Mouse (Mus musculus): Measurements from ENCODE around the gene Ncdn.

Ncdn gene

GRCm38 (mm10) chr4:126753268-126754230 is at the start of gene Ncdn, which contains the start of gene AU040320:
Gene Ncdn, minus strand, starts transcription at chr4:126753438.
Gene AU040320, plus strand, starts transcription at chr4:126753544.
- peak; percentile 97 for DNase-seq

- no peak for DNase-seq
Observed at GRCm38 (mm10) chr4:126802174-126802573, 48.9 kb upstream of the Ncdn start.

GRCm38 (mm10) chr4:126792341-126793102 is 39.3 kb upstream of the Ncdn start:
- no peak for DNase-seq

- DNase-seq = no peak
Observed at GRCm38 (mm10) chr4:126782996-126783395, 29.8 kb upstream of the Ncdn start.

DNA sequence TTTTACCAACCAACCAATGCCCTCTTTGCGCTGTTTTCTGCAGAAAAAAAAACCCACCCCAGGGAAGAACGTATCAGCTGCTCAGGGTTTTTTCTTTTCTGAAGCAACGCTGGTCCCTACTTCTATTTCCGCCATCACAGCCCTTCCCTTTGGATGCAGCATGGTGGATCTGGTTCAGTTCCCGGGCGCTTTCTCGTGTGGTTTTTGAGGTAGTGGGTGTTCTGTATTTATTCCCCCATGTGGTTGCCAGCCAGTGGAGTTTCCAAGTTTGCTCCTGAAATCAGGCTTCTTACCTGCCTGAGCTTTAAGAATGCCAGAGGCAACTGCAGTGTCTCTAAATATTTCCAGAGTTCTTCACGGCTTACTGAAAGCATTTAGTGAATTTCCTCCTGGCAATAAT is 29.3 kb upstream of the Ncdn start:
- DNase-seq = no peak

DNA sequence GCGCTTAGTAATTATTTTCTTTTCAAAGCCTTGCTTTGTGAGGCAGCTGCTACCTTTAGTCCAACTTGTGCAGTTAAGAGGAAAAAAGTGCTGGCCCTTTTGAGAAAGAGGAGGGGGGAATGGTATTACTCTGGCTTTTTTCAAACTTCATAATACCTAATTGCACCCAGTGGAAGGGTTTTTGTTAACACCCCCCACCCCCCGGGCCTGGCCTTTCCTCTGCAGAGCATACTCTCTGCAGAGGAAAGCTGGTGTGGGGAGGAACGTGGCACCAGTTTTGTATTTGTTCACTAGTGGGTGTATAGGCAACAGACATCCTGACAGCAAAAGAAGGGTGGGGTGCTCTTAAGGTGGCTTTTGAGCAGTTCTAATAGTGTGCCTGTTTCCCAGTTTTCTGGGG is 28.6 kb upstream of the Ncdn start:
- no peak for DNase-seq

GRCm38 (mm10) chr4:126779826-126780775 is 26.9 kb upstream of the Ncdn start:
- no peak for DNase-seq

DNA sequence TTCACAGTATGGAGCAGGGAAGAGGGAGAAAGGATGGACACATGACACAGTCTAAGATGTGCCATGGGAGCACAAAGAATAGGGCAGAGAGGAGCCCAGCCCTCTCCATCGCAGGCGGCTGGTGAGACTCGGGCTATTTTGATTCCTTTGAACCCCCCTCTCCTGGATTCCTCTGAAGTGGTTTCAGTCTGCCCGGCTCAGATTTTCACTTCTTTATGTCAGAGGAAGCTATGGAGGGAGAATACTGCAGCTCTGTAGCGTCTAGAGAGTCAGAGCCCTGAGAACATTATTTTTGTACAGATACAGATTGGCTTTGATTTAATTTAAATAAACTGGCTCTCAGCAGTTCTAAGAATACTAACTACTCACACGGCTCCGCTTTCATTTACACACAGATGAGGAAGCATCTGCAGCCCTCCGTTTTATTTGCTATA is 25.9 kb upstream of the Ncdn start:
- no peak for DNase-seq

DNA sequence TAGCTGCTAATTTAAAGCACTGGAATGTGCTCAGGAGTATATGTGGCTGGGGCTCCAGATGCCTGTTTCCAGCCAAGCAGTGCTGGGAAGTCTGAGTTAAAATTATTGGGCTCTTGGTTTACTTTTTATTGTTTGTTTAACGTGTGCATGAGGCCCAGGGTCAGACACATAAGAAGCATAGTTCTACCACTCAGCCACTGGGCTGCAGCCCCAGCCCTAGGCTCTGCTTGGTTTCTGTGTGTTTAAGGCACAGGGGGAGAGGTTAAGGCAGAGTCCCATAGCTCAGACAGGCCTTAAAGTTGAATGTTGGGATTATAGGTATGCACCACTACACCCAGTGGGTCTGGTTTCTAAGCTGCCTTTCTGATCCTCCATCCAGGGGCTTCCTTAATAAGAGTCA is 21.9 kb upstream of the Ncdn start:
- no peak for DNase-seq

DNA sequence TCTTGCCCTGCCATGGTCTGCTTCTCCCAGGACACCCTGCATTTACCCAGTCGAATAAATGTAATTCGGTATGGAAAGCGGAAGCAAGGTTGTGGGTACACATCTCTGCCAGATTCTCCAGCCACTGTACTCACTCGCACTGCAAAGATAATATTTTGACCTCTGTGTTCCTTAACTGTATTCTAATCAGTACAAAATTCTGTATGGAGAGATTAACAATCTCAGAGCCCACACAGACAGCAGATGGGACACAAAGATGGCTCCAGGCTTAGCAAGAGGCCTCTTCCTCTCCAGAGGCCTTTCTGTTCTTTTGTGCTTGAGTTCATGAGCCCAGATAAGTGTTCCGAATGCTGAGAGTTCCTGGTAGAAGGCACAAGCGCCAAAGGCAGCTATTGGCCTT is 20.6 kb upstream of the Ncdn start:
- DNase-seq = no peak

DNA sequence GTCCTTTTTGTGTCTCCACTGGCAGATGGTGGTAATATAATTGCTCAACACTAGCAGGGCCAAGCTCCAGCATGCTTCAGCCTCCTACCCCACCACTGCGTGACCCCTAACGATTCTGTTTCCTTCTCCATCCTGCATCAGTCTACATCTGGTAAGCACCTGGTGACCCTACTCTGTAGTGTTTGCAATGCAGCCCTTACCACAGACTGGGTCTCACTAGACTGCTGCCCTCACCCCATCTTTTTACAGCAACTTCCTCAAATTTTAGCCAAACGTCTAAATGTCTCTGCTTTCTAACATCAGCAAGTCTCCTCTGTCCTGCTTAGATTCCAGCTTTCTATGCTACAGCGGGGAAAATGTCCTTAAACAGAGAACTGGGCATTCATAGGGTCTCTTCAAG is 17.6 kb upstream of the Ncdn start:
- no peak for DNase-seq

DNA sequence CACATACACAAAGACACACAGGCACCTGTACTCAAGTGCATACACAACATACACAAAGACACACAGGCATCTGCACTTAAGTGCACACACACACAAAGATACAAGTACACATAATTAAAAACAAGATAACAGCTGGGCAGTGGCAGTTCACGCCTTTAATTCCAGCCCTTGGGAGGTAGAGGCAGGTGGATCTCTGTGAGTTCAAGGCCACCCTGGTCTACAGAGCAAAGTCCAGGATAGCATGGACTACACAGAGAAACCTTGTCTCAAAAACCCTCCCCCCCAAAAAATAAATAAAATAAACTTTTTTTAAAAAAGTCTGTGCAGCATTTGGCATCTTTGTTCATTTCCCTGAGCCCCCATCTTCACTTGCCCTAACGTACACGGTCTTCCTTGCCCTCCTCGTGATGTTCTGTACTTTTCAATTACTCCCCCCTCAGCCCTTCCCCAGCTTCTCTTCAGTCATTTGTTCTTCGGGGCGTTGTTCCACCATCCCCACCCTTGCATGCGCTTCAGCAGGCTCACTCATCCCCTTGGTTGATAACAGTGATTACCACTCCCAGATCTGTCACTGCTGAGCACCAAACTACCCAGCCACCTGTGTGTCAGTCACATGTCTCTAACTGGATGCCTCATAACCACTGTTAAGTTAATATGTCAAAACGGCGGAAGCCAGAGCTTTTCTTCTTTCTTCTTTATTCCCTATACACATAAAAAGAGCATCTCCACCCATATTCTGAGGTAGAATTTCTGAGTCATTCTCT is 16.7 kb upstream of the Ncdn start:
- DNase-seq = no peak

DNA sequence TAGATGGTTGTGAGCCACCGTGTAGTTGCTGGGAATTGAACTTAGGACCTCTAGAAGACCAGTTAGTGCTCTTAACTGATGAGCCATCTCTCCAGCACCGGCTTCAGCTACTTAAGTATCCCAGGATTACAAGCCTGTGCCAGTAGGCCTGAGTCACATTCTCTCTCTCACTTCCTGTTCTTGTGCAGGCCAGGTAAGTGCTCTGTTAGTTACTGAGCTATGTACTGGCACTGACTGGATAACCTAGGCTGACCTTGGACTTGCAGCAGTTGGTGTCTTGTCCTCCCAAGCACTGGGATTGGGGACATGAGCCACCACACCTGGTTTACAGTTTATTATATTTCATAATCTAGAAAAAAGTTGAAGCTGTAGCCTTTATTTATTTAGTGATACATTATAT is 10.2 kb upstream of the Ncdn start:
- DNase-seq = no peak

GRCm38 (mm10) chr4:126762586-126763359 is 9.5 kb upstream of the Ncdn start:
- DNase-seq = no peak

GRCm38 (mm10) chr4:126759435-126759834 is 6.2 kb upstream of the Ncdn start:
- no peak for DNase-seq

DNA sequence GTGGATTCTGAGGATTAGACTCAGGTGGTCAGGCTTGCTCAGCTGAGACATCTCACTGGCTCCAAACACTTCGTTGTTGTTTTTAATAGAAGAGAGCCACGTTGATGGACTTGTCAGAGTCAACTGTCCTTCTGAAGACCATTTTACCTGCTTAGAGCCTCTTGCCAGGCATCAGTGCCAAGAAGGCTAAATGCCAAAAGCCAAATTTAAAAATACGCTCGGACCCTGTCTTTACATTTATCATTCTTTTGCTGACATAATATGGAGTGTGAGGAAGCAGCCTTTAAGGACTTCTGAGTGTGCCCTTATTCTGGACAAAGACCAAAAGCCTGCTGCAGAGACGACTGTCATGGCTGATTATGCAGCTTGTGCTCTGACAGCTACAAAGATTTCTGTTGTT is 5.1 kb upstream of the Ncdn start:
- no peak for DNase-seq

DNA sequence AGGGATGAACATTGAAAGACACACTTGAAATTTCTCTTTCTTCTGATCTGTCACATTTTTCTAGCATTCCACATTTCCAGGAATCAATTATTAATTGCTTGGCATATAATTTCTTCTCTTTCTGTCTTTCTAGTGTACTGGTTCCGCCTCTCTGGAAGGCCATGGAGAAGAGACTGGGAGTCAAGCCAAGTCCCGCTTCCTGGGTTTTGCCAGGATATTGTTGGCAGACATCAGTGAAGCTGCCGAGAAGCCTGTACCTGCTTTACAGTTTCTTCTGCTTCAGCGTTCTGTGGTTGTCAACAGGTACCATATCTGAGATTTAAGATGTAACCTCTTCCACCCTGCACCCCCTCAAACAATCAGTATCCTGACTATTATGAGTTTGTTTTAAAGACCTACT is 3.5 kb upstream of the Ncdn start:
- DNase-seq = peak; percentile 60

DNA sequence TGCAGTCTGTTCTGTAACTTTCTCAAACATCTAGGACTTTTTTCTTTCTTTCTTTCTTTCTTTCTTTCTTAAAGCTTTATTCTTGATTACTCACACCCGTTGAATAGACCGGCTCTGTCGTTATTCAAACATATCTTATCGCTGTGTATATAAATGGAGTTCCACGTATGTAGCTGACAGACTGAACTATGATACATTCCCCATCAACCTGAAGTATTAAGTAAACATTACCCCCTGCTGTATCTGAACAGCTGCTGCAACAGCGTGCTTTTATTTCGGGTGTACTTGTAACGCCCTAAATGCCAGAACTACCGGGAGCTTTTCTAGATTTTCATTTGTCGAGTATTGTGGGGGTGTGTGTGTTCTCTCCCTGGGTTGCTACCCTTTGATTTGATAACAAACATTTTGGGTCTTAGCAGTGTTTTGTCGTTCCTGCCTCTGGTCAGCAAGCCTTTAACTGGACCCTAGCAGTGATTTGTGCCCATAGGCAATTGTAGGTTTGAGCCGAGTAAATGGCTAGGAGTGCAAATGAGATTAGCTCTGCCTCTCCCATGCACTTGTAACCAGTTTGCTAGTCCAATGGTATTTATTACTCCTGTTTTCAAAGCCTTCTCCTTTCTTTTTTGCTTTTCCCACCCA is 1.6 kb upstream of the Ncdn start:
- DNase-seq = no peak

GRCm38 (mm10) chr4:126754231-126754611 is 983 bp upstream of the Ncdn start:
- no peak for DNase-seq

GRCm38 (mm10) chr4:126752608-126753141 is 563 bp downstream of the Ncdn start:
- DNase-seq = no peak

All from lung, postnatal 36 days (tissue).